Mouse (Mus musculus): ENCODE measurements around the gene Slc7a1.

Gene Slc7a1

GRCm38 (mm10) chr5:148392831-148393230 lies 6.9 kb downstream of the Slc7a1 start:
- DNase-seq (ENCODE audit: low read depth) = no peak

- no peak for DNase-seq (ENCODE audit: low read depth)
Observed at GRCm38 (mm10) chr5:148389007-148389970, 10.4 kb downstream of the Slc7a1 start.

- no peak for DNase-seq (ENCODE audit: low read depth)
Observed at GRCm38 (mm10) chr5:148388251-148389006, 11.3 kb downstream of the Slc7a1 start.

- no peak for DNase-seq (ENCODE audit: low read depth)
Observed at GRCm38 (mm10) chr5:148387820-148388219, 11.9 kb downstream of the Slc7a1 start.

GRCm38 (mm10) chr5:148386471-148386870 lies 13.2 kb downstream of the Slc7a1 start:
- peak; percentile 28 for DNase-seq (ENCODE audit: low read depth)

GRCm38 (mm10) chr5:148384501-148385055 lies 15.1 kb downstream of the Slc7a1 start:
- DNase-seq (ENCODE audit: low read depth) = no peak

- DNase-seq (ENCODE audit: low read depth) = no peak
Observed at GRCm38 (mm10) chr5:148383841-148384500, 15.7 kb downstream of the Slc7a1 start.

- no peak for DNase-seq (ENCODE audit: low read depth)
Observed at GRCm38 (mm10) chr5:148381083-148381482, 18.6 kb downstream of the Slc7a1 start.

- no peak for DNase-seq (ENCODE audit: low read depth)
Observed at GRCm38 (mm10) chr5:148380246-148380504, 19.5 kb downstream of the Slc7a1 start.

GRCm38 (mm10) chr5:148379455-148380245 lies 20.1 kb downstream of the Slc7a1 start:
- no peak for DNase-seq (ENCODE audit: low read depth)

- DNase-seq (ENCODE audit: low read depth) = no peak
Observed at GRCm38 (mm10) chr5:148378707-148379106, 21.0 kb downstream of the Slc7a1 start.

GRCm38 (mm10) chr5:148378232-148378508 lies 21.5 kb downstream of the Slc7a1 start:
- no peak for DNase-seq (ENCODE audit: low read depth)

GRCm38 (mm10) chr5:148377439-148378231 lies 22.1 kb downstream of the Slc7a1 start:
- no peak for DNase-seq (ENCODE audit: low read depth)

- DNase-seq (ENCODE audit: low read depth) = no peak
Observed at GRCm38 (mm10) chr5:148376358-148376757, 23.3 kb downstream of the Slc7a1 start.

GRCm38 (mm10) chr5:148375480-148375879 lies 24.2 kb downstream of the Slc7a1 start:
- DNase-seq (ENCODE audit: low read depth) = peak; percentile 32

- DNase-seq (ENCODE audit: low read depth) = peak; percentile 18
Observed at GRCm38 (mm10) chr5:148373092-148373685, 26.5 kb downstream of the Slc7a1 start.

- peak; percentile 25 for DNase-seq (ENCODE audit: low read depth)
Observed at GRCm38 (mm10) chr5:148372005-148372917, 27.4 kb downstream of the Slc7a1 start.

- no peak for DNase-seq (ENCODE audit: low read depth)
Observed at GRCm38 (mm10) chr5:148371375-148371774, 28.3 kb downstream of the Slc7a1 start.

GRCm38 (mm10) chr5:148370624-148371023 lies 29.1 kb downstream of the Slc7a1 start:
- peak; percentile 49 for DNase-seq (ENCODE audit: low read depth)

All from NIH3T3 (cell line).